Mouse (Mus musculus) kidney, embryonic 14.5 days (tissue): Measurements from ENCODE around the gene E2f8. TPM values are rescaled to one million over a fixed set of nuclear protein-coding genes. Genes with fewer than 3 reads are reported as not detected.

ENCODE experiments used
- ATAC-seq: fragments of 200-750 bp; cut with Nextera tagmentation; 2 replicates; pipeline ENCODE4 v1.8.0; 2017; ENCODE audit warnings: moderate number of reproducible peaks, mild to moderate bottlenecking, moderate TSS enrichment, moderate library complexity; ENCODE audit not compliant: low FRiP score, low TSS enrichment
- H3K27ac ChIP-seq: fragments of 300-500 bp; sonication (generic); 2 replicates; pipeline ENCODE4 v1.5.1; 2014; ENCODE audit warnings: low read depth, mild to moderate bottlenecking, low read length, moderate library complexity, mixed read lengths
- H3K27me3 ChIP-seq: fragments of 300-500 bp; sonication (generic); 2 replicates; pipeline ENCODE4 v1.6.1; 2014; ENCODE audit warnings: mild to moderate bottlenecking, low read length; ENCODE audit not compliant: control insufficient read depth, insufficient read depth
- H3K36me3 ChIP-seq: fragments of 300-500 bp; sonication (generic); 2 replicates; pipeline ENCODE4 v1.6.1; 2014; ENCODE audit warnings: low read length, mixed read lengths; ENCODE audit not compliant: control insufficient read depth, insufficient read depth
- H3K4me1 ChIP-seq: fragments of 300-500 bp; sonication (generic); 2 replicates; pipeline ENCODE4 v1.6.1; 2014; ENCODE audit warnings: low read length, mixed read lengths; ENCODE audit not compliant: control insufficient read depth, insufficient read depth
- H3K4me2 ChIP-seq: fragments of 300-500 bp; sonication (generic); replicated peaks from 2 replicates; pipeline ENCODE4 v1.6.1; 2014; ENCODE audit warnings: low read depth, mild to moderate bottlenecking, low read length
- H3K4me3 ChIP-seq: fragments of 300-500 bp; sonication (generic); 2 replicates; pipeline ENCODE4 v1.5.1; 2014; ENCODE audit warnings: mild to moderate bottlenecking, low read length
- H3K9ac ChIP-seq: fragments of 300-500 bp; sonication (generic); 2 replicates; pipeline ENCODE4 v1.6.1; 2014; ENCODE audit warnings: low read depth, mild to moderate bottlenecking, low read length, moderate library complexity
- H3K9me3 ChIP-seq: fragments of 300-500 bp; sonication (generic); 2 replicates; pipeline ENCODE4 v1.6.1; 2016; ENCODE audit warnings: low read length; ENCODE audit not compliant: control insufficient read depth
- WGBS: fragments of 180-500 bp; shearing (Covaris S2); extraction: QIAGEN DNeasy Blood & Tissue Kit; methylation state at CpG from one replicate; pipeline ENCODE4 v1.1.7; 2014; 5-methylcytosine and 5-hydroxymethylcytosine counted together
- polyA plus RNA-seq: library from polyadenylated mRNA; unstranded; fragments of >200 nt; fragmentation: Nextera tagmentation; extraction: Ambion mirVana; gene quantifications from 2 replicates; pipeline ENCODE4 v1.2.1, GENCODE M21; 2014

The E2f8 gene
- polyA plus RNA-seq, 1 experiment from 2014 or later: 25.4 TPM

- no peak for ATAC-seq
These were observed 2.3 kb upstream of the E2f8 start for GRCm38 (mm10) chr7:48883525-48884265.

GRCm38 (mm10) chr7:48881971-48882609 is 694 bp upstream of the E2f8 start:
- no peak for ATAC-seq
- under 1% methylated on average over 28 of the region's 28 CpGs for WGBS
- H3K27ac ChIP-seq: peak overlapping the region; percentile 20; the same call in 1 of the 2 replicates

More at GRCm38 (mm10) chr7:48883525-48884265, 2.3 kb upstream of the E2f8 start:
- Histone ChIP-seq H3K36me3 (no peaks in the 10 kb centered on the region), H3K27ac (no peak overlapping the region), H3K9me3 (no peaks in the 10 kb centered on the region), H3K4me1 (peaks cover 19% of the 10 kb centered on the region), H3K4me2 (no peak overlapping the region), H3K4me3 (no peak overlapping the region), H3K9ac (no peak overlapping the region), H3K27me3 (peaks cover 7% of the 10 kb centered on the region; the same call in 1 of the 2 replicates)
- 84% methylated on average over 4 of the region's 4 CpGs for WGBS

DNA sequence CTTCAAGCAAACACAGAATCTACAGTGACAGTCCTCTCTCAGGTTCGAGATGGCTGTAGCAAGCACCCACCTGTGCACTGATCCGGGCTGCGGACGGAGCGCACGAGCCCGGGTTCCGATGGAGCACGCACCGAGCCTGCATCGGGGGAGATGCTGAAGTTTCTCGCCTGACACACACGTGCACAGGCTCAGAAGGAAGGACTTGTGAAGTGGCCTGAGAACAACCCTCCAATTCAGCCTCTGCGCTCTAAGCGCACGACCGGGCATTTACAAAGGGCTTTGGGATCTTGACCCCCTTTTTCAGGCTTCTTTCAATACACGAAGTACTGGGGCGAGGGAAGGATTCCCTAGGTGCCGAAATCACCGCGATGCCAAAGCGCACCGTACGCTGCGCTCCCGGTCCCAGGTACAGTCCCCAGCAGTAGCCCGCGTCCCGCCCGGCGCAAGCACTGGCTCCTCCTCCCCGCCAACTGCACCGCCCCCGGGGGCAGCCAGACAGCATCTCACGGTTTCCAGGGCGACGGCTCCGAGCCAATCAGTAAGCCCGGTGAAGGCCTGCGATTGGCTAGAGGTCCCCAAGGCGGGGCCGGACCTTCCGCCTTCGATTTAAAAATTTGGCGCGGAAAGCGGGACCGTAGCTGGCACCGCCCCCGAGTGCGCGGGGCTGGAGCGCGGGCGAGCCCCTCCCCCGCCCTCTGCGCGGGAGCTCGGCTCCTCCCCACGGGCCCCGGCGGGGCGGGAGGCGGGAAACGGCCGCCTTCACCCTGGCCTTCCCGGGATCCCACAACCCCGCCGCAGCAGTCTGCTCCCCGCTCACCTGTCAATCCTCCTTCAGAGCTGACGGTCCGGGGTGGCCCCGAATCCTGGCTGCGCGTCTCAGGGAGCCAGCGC is 560 bp downstream of the E2f8 start:
- Histone ChIP-seq H3K4me1 (peaks cover 20% of the 10 kb centered on the region), H3K36me3 (peaks cover 11% of the 10 kb centered on the region), H3K9me3 (no peaks in the 10 kb centered on the region), H3K9ac (peak overlapping the region; percentile 90), H3K4me2 (peak overlapping the region; percentile 92), H3K4me3 (peak overlapping the region; percentile 65), H3K27me3 (peaks cover 7% of the 10 kb centered on the region; the same call in 1 of the 2 replicates), H3K27ac (peak overlapping the region; percentile 89)
- WGBS: under 1% methylated on average over 76 of the region's 77 CpGs
- peak; percentile 97 for ATAC-seq

More at GRCm38 (mm10) chr7:48881971-48882609, 694 bp upstream of the E2f8 start:
- H3K9me3 ChIP-seq: no peaks in the 10 kb centered on the region
- peaks cover 7% of the 10 kb centered on the region; the same call in 1 of the 2 replicates for H3K27me3 ChIP-seq
- peaks cover 5% of the 10 kb centered on the region; the same call in 1 of the 2 replicates for H3K36me3 ChIP-seq
- H3K4me3 ChIP-seq: peak overlapping the region; percentile 65
- peak overlapping the region; percentile 90 for H3K9ac ChIP-seq
- H3K4me1 ChIP-seq: peaks cover 20% of the 10 kb centered on the region
- H3K4me2 ChIP-seq: peak overlapping the region; percentile 92

DNA sequence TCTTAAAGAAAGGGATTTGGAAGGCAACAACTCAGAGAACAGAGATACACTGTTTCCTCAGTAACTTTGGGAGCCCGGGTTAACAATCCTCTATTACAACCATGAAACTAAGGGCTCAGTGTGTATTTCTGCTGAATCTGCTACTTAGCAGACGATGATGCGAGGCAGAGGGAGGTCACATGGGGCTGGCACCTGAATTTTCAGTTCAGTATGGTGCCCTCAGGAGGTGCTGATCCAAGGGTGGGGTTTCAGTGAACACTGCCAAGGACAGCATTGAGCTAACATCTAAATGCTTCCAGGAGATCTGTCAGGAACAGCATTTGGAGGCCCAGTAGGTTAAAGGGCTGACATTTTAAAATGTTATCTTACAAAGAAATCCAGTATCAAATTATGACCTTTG is 1.8 kb downstream of the E2f8 start:
- H3K4me2 ChIP-seq: peak overlapping the region; percentile 47
- WGBS: 58% methylated on average over 3 of the region's 3 CpGs
- no peak overlapping the region for H3K27ac ChIP-seq
- peak overlapping the region; percentile 47; the same call in 1 of the 2 replicates for H3K9ac ChIP-seq
- peaks cover 20% of the 10 kb centered on the region for H3K4me1 ChIP-seq
- ATAC-seq: no peak
- H3K36me3 ChIP-seq: peaks cover 24% of the 10 kb centered on the region
- H3K4me3 ChIP-seq: peak overlapping the region; percentile 21; the same call in 1 of the 2 replicates
- H3K9me3 ChIP-seq: no peaks in the 10 kb centered on the region
- peaks cover 4% of the 10 kb centered on the region; the same call in 1 of the 2 replicates for H3K27me3 ChIP-seq

- H3K27me3 ChIP-seq: peaks cover 4% of the 10 kb centered on the region; the same call in 1 of the 2 replicates
- 37% methylated on average over 15 of the region's 15 CpGs for WGBS
- H3K4me2 ChIP-seq: peak overlapping the region; percentile 15; the same call in 1 of the 2 replicates
- H3K4me3 ChIP-seq: no peak overlapping the region
- H3K27ac ChIP-seq: peak overlapping the region; percentile 11; the same call in 1 of the 2 replicates
- no peak for ATAC-seq
- peaks cover 20% of the 10 kb centered on the region for H3K4me1 ChIP-seq
- no peaks in the 10 kb centered on the region for H3K9me3 ChIP-seq
- peaks cover 41% of the 10 kb centered on the region for H3K36me3 ChIP-seq
- no peak overlapping the region for H3K9ac ChIP-seq
These were observed 3.5 kb downstream of the E2f8 start for GRCm38 (mm10) chr7:48877786-48878390.

- Histone ChIP-seq H3K4me3 (no peak overlapping the region), H3K9me3 (no peaks in the 10 kb centered on the region), H3K9ac (no peak overlapping the region), H3K4me2 (no peak overlapping the region), H3K27ac (no peak overlapping the region), H3K4me1 (peaks cover 20% of the 10 kb centered on the region), H3K27me3 (no peaks in the 10 kb centered on the region), H3K36me3 (peaks cover 54% of the 10 kb centered on the region)
- 74% methylated on average over 4 of the region's 4 CpGs for WGBS
- ATAC-seq: no peak
These were observed 4.9 kb downstream of the E2f8 start for GRCm38 (mm10) chr7:48876526-48876925.

- Histone ChIP-seq H3K4me2 (no peak overlapping the region), H3K27me3 (no peaks in the 10 kb centered on the region), H3K36me3 (peaks cover 69% of the 10 kb centered on the region), H3K9me3 (no peaks in the 10 kb centered on the region), H3K27ac (no peak overlapping the region), H3K9ac (no peak overlapping the region), H3K4me1 (peaks cover 20% of the 10 kb centered on the region), H3K4me3 (no peak overlapping the region)
- ATAC-seq: no peak
- WGBS: 93% methylated on average over 14 of the region's 14 CpGs
These were observed 6.3 kb downstream of the E2f8 start for GRCm38 (mm10) chr7:48875096-48875495.

- Histone ChIP-seq H3K4me3 (no peak overlapping the region), H3K27ac (no peak overlapping the region), H3K4me2 (no peak overlapping the region), H3K9ac (no peak overlapping the region), H3K4me1 (no peaks in the 10 kb centered on the region), H3K36me3 (peaks cover 98% of the 10 kb centered on the region), H3K9me3 (no peaks in the 10 kb centered on the region), H3K27me3 (no peaks in the 10 kb centered on the region)
- WGBS: 92% methylated on average over 11 of the region's 11 CpGs
- ATAC-seq: no peak
These were observed 10.1 kb downstream of the E2f8 start for GRCm38 (mm10) chr7:48871292-48871691.
